Mouse (Mus musculus): ENCODE measurements around the gene Ifi35. TPM values are rescaled to one million over a fixed set of nuclear protein-coding genes. Genes with fewer than 3 reads are reported as not detected.
"Not testable (repeated sequence)": the region's sequence is repeated elsewhere in the genome, so short reads cannot be mapped to it uniquely, and the experiment has no call there.

Gene Ifi35
- polyA plus RNA-seq, 1 experiment, result 61.9 TPM

- no peak for DNase-seq (ENCODE audit: low read depth)
Observed at GRCm38 (mm10) chr11:101468731-101469130, 20.5 kb downstream of the Ifi35 start.

DNA sequence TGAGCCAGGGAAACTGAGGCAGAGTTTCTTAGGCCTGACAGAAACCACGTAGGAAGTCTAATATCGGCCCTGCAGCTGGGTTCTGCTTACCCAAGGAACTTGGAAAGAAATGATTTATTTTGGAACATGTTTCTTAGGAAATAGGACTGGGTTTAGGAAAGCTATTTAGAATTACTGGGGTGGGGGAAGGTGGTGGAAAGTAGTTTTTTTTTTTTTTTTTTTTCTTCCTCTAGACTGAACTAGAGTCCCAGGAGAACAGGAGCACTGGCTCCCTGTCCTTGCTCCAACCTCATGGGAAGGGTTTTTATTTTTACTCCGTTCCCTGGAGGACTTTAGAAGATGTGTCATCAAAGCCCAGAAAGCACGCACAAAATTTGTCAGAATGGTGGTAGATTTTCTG lies 20.9 kb downstream of the Ifi35 start:
- DNase-seq (ENCODE audit: low read depth), result no peak

DNA sequence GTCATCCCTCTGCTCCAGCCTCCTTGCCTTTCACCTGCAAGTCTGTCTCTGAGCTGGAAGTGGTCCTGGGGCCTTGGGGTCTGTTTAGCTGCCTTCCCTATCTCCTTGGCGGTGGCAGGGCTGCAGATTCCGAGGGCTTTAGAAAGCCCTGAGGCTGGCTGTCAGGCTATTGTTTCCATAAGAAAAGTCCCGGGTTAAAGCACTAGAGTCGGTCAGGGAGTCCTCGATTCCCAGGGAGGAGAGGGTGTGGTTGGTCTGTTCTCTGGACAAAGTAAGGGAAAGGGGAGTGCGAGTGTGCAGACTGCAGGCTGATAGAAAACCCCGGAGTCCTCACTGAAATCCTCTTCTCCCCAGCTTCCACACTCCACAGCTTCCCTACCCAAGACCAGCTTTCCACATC lies 22.0 kb downstream of the Ifi35 start:
- DNase-seq (ENCODE audit: low read depth), result no peak

DNA sequence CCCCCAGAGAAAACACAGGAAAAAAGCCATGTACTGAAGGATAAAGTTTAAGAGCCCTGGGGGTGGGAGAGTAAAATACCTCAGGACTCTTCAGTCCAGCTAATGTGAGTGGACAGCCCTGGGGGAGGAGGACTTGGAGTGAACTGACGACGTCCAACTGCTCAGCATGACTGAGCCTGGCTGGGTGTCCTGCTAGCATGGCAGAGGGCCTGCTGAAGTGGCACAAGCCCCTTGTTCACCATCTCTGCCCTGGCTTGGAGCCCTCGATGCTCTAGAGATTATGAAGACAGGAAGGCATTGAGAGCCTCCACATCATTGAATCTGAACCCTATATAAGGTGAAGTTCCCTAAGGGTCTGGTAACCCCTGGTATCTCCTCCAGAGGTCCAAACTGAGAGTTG lies 23.7 kb downstream of the Ifi35 start:
- no peak for DNase-seq (ENCODE audit: low read depth)

DNA sequence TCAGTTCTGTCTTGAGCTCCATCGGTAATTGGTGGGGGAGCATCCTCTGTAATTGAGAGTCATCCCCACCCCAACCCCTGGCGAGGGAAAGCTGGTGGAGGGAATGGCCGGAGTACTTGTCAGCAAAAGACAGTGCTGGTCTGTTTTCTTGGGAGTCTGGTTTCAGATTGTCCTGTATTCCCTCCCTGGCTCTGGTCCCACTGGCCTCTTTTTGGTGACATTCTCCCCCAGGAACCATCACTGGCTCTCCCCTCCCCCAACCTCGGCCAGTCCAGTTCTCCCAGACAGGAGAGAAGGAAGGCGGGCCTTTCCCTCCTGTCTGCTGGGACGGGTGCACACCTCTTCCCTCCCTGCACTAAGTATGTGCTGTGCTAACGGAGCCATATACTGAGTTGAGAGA lies 24.1 kb downstream of the Ifi35 start:
- DNase-seq (ENCODE audit: low read depth), result no peak

GRCm38 (mm10) chr11:101473686-101474085 lies 25.5 kb downstream of the Ifi35 start:
- DNase-seq (ENCODE audit: low read depth), result not testable (repeated sequence)

- no peak for DNase-seq (ENCODE audit: low read depth)
Observed at GRCm38 (mm10) chr11:101474298-101474697, 26.1 kb downstream of the Ifi35 start.

DNA sequence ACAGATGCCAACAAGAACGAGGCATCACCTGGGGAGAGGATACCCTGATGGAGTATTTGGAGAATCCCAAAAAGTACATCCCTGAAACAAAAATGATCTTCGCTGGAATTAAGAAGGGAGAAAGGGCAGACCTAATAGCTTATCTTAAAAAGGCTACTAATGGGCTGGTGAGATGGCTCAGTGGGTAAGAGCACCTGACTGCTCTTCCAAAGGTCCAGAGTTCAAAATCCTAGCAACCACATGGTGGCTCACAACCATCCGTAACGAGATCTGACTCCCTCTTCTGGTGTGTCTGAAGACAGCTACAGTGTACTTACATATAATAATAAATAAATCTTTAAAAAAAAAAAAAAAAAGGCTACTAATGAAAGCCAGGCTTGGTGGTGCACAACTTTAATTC lies 28.2 kb downstream of the Ifi35 start:
- not testable (repeated sequence) for DNase-seq (ENCODE audit: low read depth)

GRCm38 (mm10) chr11:101477194-101477551 lies 29.0 kb downstream of the Ifi35 start:
- DNase-seq (ENCODE audit: low read depth), result no peak

- DNase-seq (ENCODE audit: low read depth), result no peak
Observed at GRCm38 (mm10) chr11:101477552-101478211, 29.5 kb downstream of the Ifi35 start.

DNA sequence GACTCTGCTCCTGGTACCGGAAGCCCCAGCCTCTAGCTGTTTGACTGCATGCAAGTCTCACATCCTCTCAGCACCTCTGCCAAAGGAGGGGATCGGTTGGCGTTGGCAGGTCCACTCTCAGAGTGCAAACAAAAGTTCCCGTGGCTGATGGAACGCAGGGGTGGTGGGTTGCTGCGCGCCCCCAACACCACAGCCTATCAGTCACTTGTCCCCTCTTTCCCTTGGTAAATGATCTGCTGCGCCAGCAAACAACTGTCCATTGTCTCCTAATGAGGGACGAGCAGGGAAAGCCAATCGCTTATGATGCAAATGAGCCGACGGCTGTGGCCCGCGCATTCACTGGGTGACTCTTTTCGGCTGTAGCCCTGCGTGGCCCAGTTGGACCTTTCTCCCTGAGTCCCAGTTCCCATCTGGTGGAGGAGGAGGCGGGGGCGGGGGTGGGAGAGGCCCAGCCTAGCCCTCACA lies 31.0 kb downstream of the Ifi35 start:
- no peak for DNase-seq (ENCODE audit: low read depth)

- no peak for DNase-seq (ENCODE audit: low read depth)
Observed at GRCm38 (mm10) chr11:101480912-101481311, 32.7 kb downstream of the Ifi35 start.

GRCm38 (mm10) chr11:101483804-101484203 lies 35.6 kb downstream of the Ifi35 start:
- DNase-seq (ENCODE audit: low read depth), result no peak

DNA sequence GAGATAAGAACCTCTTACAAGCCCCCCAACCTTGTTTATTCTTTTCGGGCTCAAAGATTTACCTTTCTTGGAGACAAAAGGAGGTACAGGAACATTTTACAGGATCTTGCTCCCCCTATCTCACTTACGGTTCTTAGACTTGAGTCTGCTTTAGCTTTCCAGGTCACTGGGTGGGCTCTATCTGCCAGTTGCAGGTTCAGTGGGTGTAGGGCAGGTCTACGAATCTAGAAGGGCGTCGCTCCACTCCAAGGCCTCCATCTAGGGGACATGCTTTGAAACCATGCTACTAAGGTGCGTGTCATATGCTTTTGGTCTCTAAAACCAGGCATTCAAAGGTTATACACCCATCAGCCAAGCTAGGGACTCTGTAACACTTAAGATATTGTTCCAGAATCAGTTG lies 36.0 kb downstream of the Ifi35 start:
- no peak for DNase-seq (ENCODE audit: low read depth)

DNA sequence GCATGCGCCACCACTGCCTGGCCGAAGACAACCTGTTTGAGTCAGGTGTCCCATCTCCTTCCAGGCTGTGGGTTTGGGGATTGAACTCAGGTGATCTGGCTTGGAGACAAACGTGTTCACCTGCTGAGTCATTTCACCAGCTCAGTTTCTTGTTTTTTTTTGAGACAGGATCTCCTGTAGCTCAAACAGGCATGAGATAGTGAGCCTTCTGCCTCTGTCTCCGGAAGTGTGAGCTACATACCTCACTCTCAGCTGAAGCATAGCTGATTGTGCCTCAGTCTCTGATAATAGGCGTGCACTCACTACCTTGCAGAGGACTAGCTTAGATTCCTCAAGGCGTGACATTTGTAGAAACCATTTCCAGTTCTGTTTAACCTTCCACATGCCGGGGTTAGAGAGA lies 36.6 kb downstream of the Ifi35 start:
- no peak for DNase-seq (ENCODE audit: low read depth)

DNA sequence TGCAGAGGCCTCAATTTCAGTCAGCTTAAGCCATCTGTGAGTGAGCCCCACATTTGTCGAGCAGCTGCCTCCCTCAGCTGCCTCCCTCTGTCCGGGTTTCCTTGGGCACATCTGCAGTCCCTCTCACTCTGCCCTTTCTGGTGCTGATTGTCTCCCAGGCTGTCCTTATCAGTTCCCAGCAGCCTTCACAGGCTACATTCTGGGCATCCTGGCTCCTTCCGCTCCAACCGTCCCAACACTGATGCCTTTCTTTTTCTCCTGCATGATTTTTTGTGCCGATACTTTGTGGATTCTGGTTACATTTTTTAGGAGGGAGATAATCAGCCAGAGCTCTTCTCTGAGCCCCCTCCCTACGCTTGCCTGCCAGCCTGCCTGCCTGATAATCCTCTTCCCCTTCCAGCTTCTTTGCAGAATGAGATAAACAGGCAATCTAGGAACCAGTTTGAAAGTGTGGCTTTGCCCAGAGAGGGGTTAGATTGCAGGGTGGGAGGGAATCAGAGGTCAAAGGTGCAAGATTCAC lies 37.4 kb downstream of the Ifi35 start:
- DNase-seq (ENCODE audit: low read depth), result no peak

GRCm38 (mm10) chr11:101486126-101486525 lies 37.9 kb downstream of the Ifi35 start:
- DNase-seq (ENCODE audit: low read depth), result no peak

DNA sequence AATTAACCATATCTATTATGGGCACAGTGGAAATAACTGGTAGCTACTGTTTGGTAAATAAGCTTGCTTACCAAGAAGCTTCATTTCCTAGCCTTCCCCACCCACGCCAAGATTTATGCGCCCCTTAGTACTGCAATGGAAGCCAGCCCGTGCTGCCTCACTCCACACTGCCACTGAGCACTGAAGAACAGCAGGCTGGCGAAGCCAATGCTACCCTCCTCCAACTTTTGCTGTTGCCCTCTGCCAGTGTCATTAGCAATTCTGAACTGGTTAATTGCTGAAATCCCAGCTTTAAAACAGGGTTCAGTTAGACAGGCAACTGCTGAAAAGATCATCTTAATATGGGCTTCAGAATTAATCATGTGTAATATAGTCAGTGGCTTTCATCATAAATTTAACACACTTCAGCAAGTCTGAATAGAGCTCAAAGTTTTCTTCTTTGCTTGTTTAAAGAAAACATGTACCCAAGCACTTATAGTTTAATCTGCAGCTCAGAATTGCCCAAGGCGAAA lies 58.1 kb downstream of the Ifi35 start:
- no peak for DNase-seq (ENCODE audit: low read depth)

GRCm38 (mm10) chr11:101507090-101507489 lies 58.9 kb downstream of the Ifi35 start:
- peak; percentile 19 for DNase-seq (ENCODE audit: low read depth)

Measured in gonadal fat pad, adult 2 months (tissue).